Mouse (Mus musculus) adrenal gland (tissue): ENCODE measurements around the gene Tuba8.

Experiments
- intact Hi-C: fragments of 180-260 bp; cut with DNase I; formaldehyde crosslinking; loops from one replicate; pipeline ENCODE4 v1.15.1; 2025
- long read RNA-seq, 2 experiments: library from polyadenylated mRNA; unstranded; transcript quantifications; one replicate each; pipeline ENCODE4 v2.0.0; 2020; ENCODE audit warnings: borderline replicate concordance in 1 of 2; ENCODE audit not compliant: insufficient replicate concordance in 1 of 2

The Tuba8 gene
- long read RNA-seq, experiment 1, partial matches to known transcripts = 2 of 3 reads
- long read RNA-seq, experiment 1, other reads (novel, unspliced or antisense) = 0 of 3 reads
- long read RNA-seq, experiment 2, transcript Tuba8-201 (5 exons, 2,263 nt) = major isoform, 6 of 7 reads
- long read RNA-seq, experiment 2, partial matches to known transcripts = 0 of 7 reads
- long read RNA-seq, experiment 2, other reads (novel, unspliced or antisense) = 1 of 7 reads

DNA sequence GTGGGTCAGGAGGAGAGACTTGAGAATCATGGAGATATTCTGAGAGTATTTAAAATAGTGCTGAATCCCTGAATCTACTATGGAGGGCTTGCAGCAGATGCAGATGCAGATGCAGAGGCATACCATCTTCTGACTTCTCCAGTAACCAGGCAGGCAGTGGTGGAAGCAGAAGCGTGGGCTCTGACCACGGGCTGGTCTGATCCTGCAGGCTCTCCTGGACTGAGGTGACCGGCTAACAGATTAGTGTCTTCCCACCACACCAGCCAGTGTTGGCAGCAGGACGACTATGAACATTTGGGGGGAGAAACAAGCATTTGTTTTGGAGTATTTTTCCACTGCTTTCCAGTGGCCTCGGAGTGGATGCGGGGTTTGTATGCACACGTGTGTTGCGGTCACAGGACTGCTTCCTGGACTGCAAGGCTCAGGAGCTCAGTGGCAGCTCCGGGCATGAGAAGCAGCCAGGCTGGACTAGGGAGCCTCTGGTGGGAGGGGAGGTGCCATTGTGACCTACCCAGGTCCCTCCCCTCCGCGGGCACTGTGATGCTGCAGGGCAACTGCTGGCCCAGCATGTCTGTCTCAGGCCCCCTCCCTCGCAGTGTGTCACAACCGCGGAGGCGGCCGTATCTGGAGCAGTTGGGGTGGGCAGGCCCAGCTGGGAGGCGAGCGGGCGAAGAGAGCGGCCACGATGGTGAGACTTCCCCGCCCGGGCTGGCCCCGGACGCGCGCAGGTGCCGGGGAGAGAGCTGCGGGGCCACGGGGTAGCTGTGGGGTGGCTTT is at the start of gene Tuba8:
TSS of gene Tuba8 (plus strand) at position 548 of the 777 bp plus-strand sequence.
- intact Hi-C loops = no loop called here

DNA sequence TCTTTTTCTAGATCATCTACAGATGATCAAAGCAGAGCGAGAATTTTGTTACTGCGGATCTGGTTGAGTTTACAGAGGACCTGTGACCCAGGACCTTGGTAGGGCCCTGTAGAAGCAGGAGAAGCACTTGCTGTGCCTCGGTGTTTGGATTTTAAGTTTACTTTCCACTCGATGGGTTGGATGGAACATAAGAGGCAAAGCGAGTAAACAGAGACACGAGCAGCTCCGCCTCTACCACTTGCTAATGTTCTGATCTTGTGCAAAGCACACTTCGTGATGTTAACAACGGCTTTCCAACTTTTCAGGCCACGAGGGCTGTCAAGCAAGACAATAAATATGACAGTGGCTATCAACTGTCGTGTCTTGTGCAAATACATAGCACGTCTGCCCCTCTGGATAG is 47.9 kb upstream of the Tuba8 start:
- intact Hi-C loops = no loop called here

DNA sequence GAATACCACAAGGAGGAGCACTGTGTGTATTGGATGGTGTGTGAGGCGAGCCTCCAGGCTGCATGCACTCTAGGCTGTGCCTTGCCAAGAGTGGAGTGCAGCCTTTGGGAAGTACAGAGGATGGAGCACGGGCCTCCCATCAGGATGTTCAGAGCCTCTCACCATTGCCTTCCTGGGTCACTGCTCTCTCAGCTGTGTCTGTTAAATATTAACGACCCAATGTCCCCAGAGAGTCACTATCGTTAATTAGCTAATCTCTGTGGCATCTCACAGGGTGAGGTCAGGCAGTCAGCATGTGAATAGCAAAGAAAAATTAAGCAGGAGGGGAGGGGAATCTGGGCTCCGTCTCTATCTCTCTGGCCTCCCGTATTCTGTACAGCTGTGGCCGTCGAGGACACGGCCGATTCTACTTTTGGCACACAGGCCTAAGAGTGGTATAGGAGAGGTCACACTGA is 44.4 kb upstream of the Tuba8 start:
- intact Hi-C loops = no loop called here

DNA sequence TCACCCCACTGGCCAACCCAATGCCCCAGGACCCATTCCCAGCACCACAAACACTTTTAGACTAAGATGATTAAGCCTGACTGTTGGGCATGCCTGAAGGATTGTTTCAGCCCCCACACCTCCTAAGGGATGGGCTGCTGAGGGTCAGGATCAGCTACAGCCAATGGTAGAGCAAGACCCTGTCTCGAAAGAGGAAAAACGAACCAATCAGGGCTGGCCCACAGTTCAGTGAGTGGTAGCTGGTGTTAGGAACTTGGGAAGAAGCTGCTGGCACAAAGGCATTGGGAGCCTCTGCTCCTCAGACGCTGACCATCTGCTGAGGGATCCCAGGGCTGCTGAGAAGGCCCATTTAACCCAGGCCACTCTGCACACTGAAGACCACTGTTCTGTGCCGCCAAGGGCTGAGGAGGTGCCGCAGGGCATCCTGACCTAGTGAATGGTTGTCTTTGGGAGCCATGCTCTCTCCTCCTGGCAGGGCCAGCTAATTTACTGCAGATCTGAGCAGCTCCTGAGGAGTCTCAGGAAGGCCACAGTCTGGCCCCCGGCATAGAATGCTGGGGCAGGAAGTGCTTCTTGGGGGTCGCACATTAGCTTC is 43.0 kb upstream of the Tuba8 start:
- intact Hi-C loops = no loop called here

DNA sequence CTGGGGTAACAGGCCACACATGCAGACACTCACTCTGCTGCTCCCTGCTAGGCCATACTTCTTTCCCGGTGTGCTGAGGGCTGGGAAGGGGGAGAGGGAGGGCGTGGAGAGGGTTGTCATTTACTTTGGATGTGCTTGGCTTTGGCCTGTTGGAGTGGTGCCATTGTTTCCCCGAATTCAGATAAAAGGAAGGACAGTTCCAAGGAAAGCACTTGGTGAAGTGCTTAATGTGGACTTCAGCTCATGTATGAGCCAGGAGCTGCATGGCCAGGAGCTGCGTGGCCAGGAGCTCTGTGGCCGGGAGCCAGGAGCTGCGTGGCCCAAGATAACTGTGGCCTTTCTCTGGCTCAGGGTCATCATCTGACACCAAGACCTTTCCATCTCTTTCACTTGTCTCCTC is 39.4 kb upstream of the Tuba8 start:
- intact Hi-C loops = no loop called here

DNA sequence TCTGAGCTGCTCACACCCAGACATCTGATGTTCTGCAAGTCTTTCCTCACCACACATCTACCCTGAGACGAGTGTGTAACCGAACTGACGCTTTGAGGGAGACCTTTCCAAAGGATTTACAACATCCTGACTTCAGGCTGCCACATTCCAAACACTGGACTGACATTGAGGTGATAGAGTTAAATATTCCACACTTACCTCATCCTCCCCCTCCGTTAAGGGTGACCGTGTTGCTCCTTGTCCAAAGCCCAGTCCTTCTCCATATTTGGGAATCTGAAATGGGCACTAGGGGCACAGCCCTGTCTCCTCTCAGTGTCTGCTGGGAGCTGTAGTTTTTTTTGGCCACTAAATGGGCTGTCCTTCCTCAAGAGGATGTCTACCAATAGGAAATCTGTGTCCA is 37.0 kb upstream of the Tuba8 start:
- intact Hi-C loops = no loop called here

DNA sequence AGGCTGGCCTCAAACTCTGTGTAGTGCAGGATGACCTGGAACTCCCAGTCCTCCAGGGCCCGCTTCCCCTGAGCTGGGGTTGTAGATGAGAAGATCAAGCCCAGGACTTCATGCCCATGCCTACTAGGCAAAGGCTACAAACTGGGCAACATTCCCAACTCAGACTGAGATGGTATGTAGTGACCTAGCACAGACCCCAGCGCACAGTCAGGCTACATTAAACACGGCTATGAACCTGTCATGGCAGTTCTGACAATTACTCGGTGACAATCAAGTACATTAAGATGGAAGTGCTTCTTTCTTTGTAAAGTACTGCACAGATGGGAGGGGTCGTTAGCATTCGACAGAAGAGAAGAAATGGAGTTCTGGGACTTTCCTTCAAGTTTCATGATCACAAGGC is 35.7 kb upstream of the Tuba8 start:
- intact Hi-C loops = loop anchor here (5.0 kb wide), 2 partner anchors 42 to 277 kb away; partner anchors contain the start of gene Mical3

DNA sequence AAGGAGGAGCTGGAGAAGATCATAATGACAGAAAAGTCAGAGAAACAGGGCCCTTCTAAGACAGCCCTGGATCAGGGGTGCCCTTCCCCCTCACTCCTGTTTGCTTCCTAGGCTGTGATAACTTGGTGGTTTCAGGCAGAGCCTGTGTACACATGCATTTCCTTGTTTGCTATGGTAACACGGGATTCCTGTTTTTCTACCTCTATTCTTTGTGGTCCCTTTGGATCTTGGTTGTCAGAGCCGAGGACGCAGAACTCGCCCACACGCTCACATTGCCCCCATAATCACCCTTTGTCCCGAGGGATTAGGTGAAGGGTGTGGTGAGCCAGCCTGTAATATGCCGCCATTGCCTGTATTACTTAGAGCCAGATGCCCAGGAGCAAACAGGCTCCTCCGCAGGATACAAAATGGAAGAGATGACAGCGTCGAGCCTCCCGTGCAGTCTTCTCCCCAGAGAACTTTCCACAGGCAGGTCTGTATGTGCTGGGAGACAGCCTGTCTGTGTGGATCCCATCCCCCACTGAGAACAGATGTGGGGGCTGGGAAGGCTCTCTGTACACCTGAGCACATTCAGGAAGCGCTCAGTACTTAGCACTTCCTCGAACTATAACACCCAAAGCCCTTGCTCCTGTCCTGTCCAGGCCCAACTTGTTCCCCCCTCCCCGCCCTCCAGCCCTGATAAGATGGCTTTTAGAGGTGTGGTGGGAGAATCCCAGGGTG is 34.3 kb upstream of the Tuba8 start:
- intact Hi-C loops = loop anchor here (5.0 kb wide), 2 partner anchors 44 to 279 kb away; partner anchors contain the start of gene Mical3

DNA sequence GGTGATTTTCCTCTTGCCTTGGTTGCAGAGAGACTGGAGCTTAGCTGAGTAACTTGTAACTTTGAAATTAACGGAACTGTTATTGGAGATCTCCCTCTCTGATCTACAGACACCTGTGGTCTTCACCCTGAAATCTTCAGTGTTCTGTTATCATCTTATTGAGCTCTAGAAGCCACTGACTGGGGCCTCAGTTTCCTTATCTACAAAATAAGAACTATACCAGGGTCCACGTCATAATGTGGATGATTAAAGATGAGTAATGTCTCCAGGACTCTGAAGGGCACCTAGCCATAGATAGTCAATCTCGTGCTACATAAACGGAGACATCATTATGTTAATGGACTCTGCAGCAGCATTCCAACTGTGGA is 33.8 kb upstream of the Tuba8 start:
- intact Hi-C loops = loop anchor here (1.0 to 5.0 kb wide), 3 partner anchors 44 to 279 kb away; partner anchors contain the start of gene Mical3

DNA sequence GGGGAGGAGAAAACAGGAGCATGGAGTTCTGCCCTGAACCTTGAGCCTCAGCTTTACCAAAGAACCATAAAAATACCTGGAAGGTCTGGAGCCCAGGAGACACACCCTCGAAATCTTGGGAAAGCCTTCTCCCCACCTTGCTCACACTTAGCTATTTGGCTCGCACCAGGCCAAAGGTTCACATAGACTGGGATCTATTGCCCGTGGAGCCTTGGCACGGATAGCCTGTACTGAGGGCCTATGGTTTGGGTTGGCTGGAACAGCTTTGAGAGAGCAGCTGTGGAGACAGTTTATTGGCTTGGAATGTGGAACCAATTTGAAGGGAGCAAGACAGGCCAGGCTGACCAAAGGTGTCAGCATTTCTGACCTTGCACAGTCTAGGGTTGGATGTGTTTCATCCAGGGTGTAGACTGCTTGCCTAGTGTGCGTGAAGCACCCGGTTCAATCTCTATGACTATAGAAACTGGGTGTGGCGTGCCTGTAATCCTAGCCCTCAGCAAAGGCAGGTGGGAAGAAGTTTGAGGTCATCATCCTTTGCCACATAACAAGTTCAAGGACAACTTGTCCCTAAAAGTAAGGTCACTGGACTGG is 33.3 kb upstream of the Tuba8 start:
- intact Hi-C loops = loop anchor here (1.0 to 5.0 kb wide), 3 partner anchors 45 to 280 kb away; partner anchors contain the start of gene Mical3

DNA sequence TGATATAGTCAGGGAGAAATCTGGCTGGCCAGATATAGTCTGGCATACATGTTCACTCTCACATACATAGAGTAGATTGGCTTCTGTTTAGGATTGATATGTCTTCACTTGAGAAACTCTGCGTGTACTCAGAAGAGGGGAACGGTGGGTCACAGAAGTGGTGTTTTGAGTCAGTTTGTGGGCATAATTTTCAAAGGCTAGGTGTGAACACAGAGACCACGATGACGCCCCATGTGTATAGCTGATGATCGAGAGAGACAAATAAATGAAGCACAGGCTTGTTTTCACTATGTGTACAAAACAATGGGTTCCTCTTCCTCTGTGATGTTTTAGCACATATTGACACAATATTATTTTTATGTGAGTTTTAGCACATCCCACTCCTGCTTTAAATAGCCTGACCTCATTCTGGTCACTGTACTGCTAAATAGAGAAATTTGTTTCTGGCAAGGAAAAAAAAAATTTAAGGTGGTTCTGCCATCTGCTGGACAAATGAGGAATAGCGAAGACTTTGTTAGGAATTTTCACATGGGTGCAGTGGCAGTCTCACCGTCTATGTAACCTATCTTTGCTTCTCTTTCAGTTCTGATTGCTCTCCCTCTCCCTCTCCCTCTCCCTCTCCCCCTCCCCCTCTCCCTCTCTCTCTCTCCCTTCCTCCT is 31.7 kb upstream of the Tuba8 start:
- intact Hi-C loops = loop anchor here (5.0 kb wide), 2 partner anchors 47 to 282 kb away; partner anchors contain the start of gene Mical3

DNA sequence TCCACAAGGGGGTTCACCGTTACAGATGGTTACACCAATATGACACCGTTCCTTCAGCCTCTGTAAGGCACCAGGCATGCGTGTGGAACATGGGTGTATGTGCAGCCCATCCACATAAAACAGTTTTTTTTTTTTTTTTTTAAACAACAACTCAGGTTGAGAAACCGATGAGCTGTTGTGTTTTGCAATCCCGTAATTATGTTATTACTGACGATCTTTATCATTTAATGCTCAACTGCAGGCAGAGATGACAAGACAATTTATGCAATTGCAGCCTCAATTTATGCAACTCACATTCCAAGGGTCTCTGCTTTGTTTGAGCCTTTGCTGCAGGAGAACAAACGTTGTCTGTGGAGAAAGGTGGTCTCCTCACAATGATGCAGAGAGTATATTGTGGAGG is 30.6 kb upstream of the Tuba8 start:
- intact Hi-C loops = loop anchor here (5.0 to 10.0 kb wide), 4 partner anchors 48 to 355 kb away; partner anchors contain the start of gene Mical3

DNA sequence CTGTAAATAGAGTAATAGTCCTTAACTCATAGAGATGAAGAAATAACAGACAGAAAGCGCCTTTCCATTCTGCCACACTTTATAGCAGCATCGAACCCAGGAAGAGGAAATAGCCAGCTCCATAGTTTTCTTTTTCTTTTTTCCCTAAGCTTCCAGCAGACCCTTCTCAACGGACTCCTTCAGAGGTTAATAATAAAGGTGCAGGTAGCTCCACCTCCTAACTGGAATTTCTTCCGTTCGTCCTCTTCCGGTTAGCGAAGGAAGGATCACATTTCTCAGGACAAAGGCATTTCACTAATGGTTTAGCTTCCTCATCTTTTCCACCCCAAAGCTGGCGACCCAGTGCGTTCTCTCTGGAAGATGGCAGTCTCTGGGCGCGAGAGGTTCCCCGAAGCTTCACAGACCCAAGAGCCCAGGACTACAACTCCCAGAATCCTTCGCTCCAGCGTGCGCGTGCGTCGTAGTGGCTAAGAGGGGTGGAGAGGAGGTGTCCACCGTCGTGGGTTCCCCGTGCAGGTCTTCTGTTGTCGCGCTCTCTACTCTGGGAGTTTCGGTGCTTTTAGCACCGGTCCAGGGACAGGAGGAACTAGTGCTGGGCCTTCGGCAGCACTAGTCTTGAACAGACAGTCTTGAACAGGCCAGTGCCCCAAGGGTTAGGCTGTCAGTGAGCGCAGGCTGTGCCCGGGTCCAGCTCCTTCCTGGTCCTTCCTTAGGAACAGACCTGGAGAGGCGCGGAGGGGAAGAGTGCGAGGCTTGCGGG is 26.9 kb upstream of the Tuba8 start, which contains the start of gene Pex26:
TSS of gene Pex26 (plus strand) at position 254 of the 760 bp plus-strand sequence.
- intact Hi-C loops = loop anchor here (5.0 to 10.0 kb wide), 2 partner anchors 89 to 351 kb away; no protein-coding TSS in a partner anchor

DNA sequence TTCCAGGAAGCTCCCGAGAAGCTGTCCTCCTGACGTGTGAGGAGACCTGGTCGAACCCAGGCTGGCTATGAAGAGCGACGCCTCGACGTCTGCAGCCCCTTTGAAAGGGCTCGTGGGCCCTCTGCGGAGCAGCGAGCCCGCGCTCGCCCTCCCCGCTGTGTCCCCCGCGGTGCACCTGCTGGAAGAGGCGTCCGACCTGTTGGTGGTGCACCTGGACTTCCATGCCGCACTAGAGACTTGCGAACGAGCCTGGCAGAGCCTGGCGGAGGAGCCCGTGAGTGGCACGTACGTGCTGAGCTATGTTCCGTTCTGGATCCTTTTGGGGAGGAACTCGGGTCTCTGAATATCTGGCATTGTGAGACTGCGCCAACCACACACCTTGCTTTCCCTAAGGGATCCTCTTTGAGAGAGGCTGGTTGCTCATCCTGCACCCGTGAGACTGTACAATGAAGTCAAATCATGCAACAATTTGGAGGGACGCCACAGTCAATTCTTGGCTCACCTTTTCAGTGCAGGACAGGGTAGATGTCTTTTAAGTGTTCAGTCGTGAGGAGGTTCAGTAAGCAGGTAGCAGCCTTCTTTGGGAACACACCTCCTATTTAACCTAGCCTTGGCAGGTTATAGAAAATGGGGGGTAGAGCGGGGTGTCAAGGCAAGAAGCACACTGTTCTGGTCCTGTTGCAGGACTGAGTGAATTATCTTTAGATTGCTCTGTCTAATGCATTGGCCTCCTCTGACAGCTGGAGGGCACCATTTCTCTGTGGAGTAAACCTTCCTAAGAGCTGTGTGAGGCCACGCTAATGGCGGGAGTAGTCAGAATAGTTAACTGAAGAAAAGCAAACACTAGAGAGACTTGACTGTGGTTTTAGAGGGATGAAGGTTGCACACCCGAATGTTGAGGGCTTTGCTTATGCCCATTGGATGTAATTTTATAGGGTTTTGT is 26.0 kb upstream of the Tuba8 start:
- intact Hi-C loops = loop anchor here (5.0 to 10.0 kb wide), 3 partner anchors 78 to 350 kb away; no protein-coding TSS in a partner anchor

DNA sequence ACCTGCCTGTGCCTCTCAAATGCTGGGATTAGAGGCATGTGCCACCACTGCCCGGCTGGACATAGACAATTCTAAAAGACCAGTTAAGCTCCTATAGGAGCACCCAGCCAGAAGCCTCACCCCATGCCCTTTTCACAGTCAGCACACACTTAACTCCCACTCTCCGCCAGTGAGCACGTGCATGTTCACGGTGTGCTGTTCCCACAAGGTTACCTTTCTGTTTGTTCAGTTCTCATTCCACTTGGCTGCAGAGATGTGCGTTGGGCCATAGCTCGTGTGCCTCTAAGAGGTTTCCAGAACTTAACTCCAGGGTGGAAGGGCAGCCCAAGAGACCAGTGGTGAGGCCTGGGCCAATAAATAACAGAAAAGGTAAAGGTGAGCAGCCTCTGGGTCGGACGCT is 25.3 kb upstream of the Tuba8 start:
- intact Hi-C loops = loop anchor here (5.0 to 10.0 kb wide), 2 partner anchors 77 to 350 kb away; no protein-coding TSS in a partner anchor

DNA sequence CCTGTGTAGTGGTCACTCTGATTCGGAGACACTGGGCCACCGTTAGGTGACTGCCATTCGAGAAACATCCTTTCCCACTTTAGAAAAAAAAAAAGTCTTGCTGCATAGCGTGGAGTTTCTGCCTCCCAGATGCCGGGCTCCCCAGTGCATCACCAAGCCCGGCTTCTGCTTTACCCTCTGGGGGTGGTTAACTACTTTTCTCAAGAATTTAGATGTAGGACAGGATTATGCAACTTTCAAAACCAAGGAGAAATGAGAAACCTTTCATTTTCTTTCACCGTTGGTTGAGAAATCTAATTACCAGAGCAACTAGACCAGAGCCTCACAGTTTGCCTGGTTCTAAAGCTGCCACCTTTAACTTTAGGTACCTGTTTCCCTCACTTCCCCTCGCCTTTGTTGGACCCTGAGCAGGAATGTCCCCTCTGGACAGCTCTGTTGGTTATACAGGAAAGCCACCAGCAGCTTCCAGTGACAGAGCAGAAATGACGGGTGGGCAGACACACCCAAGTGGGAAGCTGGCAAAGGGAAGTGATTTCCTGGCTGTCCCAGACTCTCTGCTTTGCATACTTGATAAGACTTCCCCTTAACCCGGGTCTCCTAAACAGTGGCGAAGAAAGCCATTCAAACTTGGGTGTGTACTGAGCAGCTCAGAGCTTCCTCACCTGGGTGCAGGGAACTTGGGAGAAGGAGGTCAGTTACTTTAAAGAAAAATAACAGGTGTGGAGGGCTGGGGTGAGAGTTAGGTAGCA is 19.1 kb upstream of the Tuba8 start:
- intact Hi-C loops = loop anchor here (5.0 kb wide), 1 partner anchor 61 kb away; no protein-coding TSS in a partner anchor
